Mouse (Mus musculus): ENCODE data around the gene Sub1. TPM values are rescaled to one million over a fixed set of nuclear protein-coding genes. Genes with fewer than 3 reads are reported as not detected.

The Sub1 gene
- polyA plus RNA-seq, 1 experiment from 2014 or later, result 772 TPM

- 89% methylated on average over 10 of the region's 10 CpGs for WGBS
- no peaks in the 10 kb centered on the region for H3K9me3 ChIP-seq
- H3K27ac ChIP-seq (replicated peaks), result no peak overlapping the region
- no peaks in the 10 kb centered on the region for H3K36me3 ChIP-seq (replicated peaks)
- H3K4me1 ChIP-seq, result no peaks in the 10 kb centered on the region
- no peak for DNase-seq (ENCODE audit: low spot score)
- no peak overlapping the region for H3K4me3 ChIP-seq
- H3K27me3 ChIP-seq (replicated peaks; ENCODE audit: low read depth, poor library complexity, severe bottlenecking), result no peaks in the 10 kb centered on the region
Observed at GRCm38 (mm10) chr15:11950144-11950543, 46.6 kb downstream of the Sub1 start.

DNA sequence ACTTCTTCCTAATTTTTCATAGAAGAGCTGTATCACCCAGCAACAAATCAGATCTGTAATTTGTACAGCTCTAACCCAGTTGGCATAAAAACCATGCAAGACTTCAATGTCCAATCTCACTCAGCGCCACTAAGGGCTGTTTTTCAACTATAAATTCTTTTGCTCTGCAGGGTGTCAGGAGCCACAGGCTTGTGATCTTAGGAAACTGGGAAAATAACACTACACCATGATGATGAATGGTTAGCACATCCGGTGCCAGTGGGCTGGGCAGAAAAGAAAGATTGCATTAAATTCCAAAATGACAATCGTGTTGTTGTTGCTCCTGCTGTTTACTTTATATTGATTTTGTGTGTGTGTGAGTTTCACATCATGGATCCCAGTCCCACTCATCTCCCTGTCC lies 47.3 kb downstream of the Sub1 start:
- Histone ChIP-seq H3K4me3 (no peak overlapping the region), H3K36me3 (replicated peaks) (no peaks in the 10 kb centered on the region), H3K4me1 (no peaks in the 10 kb centered on the region), H3K9me3 (no peaks in the 10 kb centered on the region), H3K27me3 (replicated peaks; ENCODE audit: low read depth, poor library complexity, severe bottlenecking) (no peaks in the 10 kb centered on the region), H3K27ac (replicated peaks) (no peak overlapping the region)
- 89% methylated on average over 3 of the region's 3 CpGs for WGBS
- DNase-seq (ENCODE audit: low spot score), result no peak

- Histone ChIP-seq H3K27ac (replicated peaks) (no peak overlapping the region), H3K27me3 (replicated peaks; ENCODE audit: low read depth, poor library complexity, severe bottlenecking) (no peaks in the 10 kb centered on the region)
- no peak for DNase-seq (ENCODE audit: low spot score)
Observed at GRCm38 (mm10) chr15:11940855-11941254, 55.9 kb downstream of the Sub1 start.

More at GRCm38 (mm10) chr15:11940855-11941254, 55.9 kb downstream of the Sub1 start:
- H3K4me1 ChIP-seq, result peaks cover 22% of the 10 kb centered on the region
- no peaks in the 10 kb centered on the region for H3K36me3 ChIP-seq (replicated peaks)
- H3K9me3 ChIP-seq, result no peaks in the 10 kb centered on the region
- 53% methylated on average over 5 of the region's 5 CpGs for WGBS
- H3K4me3 ChIP-seq, result no peak overlapping the region

Other genes with a start within 250 kb of the Sub1 start
- 3.9 and 4.4 TPM in 2 replicates for gene Npr3, start 89.7 kb downstream of the Sub1 start, polyA plus RNA-seq (2016; fragmentation: Nextera tagmentation; extraction: Ambion mirVana)
- gene Zfr, start 120.8 kb upstream of the Sub1 start, polyA plus RNA-seq (2016; fragmentation: Nextera tagmentation; extraction: Ambion mirVana), result 137 and 144 TPM in 2 replicates
- gene Mtmr12, start 208.0 kb upstream of the Sub1 start, polyA plus RNA-seq (2016; fragmentation: Nextera tagmentation; extraction: Ambion mirVana), result 19.0 TPM in 2 replicates

All from embryonic facial prominence, embryonic 10.5 days (tissue).